Mouse (Mus musculus) erythroblast, adult 5-6 weeks (primary cell): ENCODE data around the gene Ptrh1. TPM values are rescaled to one million over a fixed set of nuclear protein-coding genes. Genes with fewer than 3 reads are reported as not detected.

ENCODE experiments used
- ATAC-seq: replicated peaks from 2 replicates; pipeline ENCODE4 v1.8.0; 2016; ENCODE audit warnings: moderate number of reproducible peaks, mild to moderate bottlenecking, moderate TSS enrichment, inconsistent platforms; ENCODE audit not compliant: poor library complexity, low FRiP score, severe bottlenecking
- total RNA-seq, 2 experiments: library from RNA; stranded (forward) in 1 of 2; stranded (reverse) in 1 of 2; fragments of 150-400 nt in 1 of 2; fragments of 200-764, 138-1000 nt in 1 of 2; gene quantifications; 2 replicates each; pipeline versions ENCODE4 v1.2.3 to v1.2.4; 2015 to 2017; ENCODE audit warnings: low replicate concordance in 2 of 2

Gene Ptrh1
- total RNA-seq, 2 experiments from 2014 or later: 2.5 TPM; not detected in 1

- ATAC-seq: no peak
Measured at GRCm38 (mm10) chr2:32787176-32787575, 11.6 kb downstream of the Ptrh1 start.

GRCm38 (mm10) chr2:32788581-32788980 is 13.0 kb downstream of the Ptrh1 start:
- ATAC-seq: no peak

- ATAC-seq: no peak
Measured at GRCm38 (mm10) chr2:32791297-32791696, 15.7 kb downstream of the Ptrh1 start.

- no peak for ATAC-seq
Measured at GRCm38 (mm10) chr2:32795748-32796418, 20.3 kb downstream of the Ptrh1 start.

- no peak for ATAC-seq
Measured at GRCm38 (mm10) chr2:32798251-32798962, 22.8 kb downstream of the Ptrh1 start.

GRCm38 (mm10) chr2:32808816-32809566 is 33.4 kb downstream of the Ptrh1 start:
- ATAC-seq: no peak

- no peak for ATAC-seq
Measured at GRCm38 (mm10) chr2:32811959-32812358, 36.4 kb downstream of the Ptrh1 start.

GRCm38 (mm10) chr2:32816497-32816896 is 40.9 kb downstream of the Ptrh1 start:
- no peak for ATAC-seq

- no peak for ATAC-seq
Measured at GRCm38 (mm10) chr2:32816946-32817581, 41.5 kb downstream of the Ptrh1 start.

GRCm38 (mm10) chr2:32817589-32817988 is 42.0 kb downstream of the Ptrh1 start:
- no peak for ATAC-seq

GRCm38 (mm10) chr2:32818208-32818607 is 42.6 kb downstream of the Ptrh1 start:
- no peak for ATAC-seq

- peak; percentile 62 for ATAC-seq
Measured at GRCm38 (mm10) chr2:32821041-32821802, 45.6 kb downstream of the Ptrh1 start.

GRCm38 (mm10) chr2:32822643-32823042 is 47.1 kb downstream of the Ptrh1 start:
- no peak for ATAC-seq

- ATAC-seq: no peak
Measured at GRCm38 (mm10) chr2:32823153-32823552, 47.6 kb downstream of the Ptrh1 start.

GRCm38 (mm10) chr2:32823579-32824154 is 48.1 kb downstream of the Ptrh1 start:
- no peak for ATAC-seq

- ATAC-seq: no peak
Measured at GRCm38 (mm10) chr2:32824181-32824580, 48.6 kb downstream of the Ptrh1 start.

GRCm38 (mm10) chr2:32824778-32825177 is 49.2 kb downstream of the Ptrh1 start:
- ATAC-seq: no peak

GRCm38 (mm10) chr2:32825796-32826195 is 50.2 kb downstream of the Ptrh1 start:
- ATAC-seq: no peak
